Mouse (Mus musculus) activated CD4-positive, CD25-positive, alpha-beta regulatory T cell, adult 4 months (primary cell): ENCODE measurements around the gene Dmpk. TPM values are rescaled to one million over a fixed set of nuclear protein-coding genes. Genes with fewer than 3 reads are reported as not detected.
"Not testable (repeated sequence)": the region's sequence is repeated elsewhere in the genome, so short reads cannot be mapped to it uniquely, and the experiment has no call there.

Experiments
- ATAC-seq: one replicate; pipeline ENCODE4 v1.8.0; 2017
- polyA plus RNA-seq, 2 experiments: library from polyadenylated mRNA; unstranded; fragments of 100-300 nt; shearing (Covaris generic); gene quantifications; one replicate each; pipeline ENCODE4 v1.2.1; 2017

Gene Dmpk
- polyA plus RNA-seq: not detected

- ATAC-seq: no peak
Observed at GRCm38 (mm10) chr7:19083701-19084100, at the start of gene Dmpk. TSS of gene Dmpk (plus strand) at chr7:19083849.

GRCm38 (mm10) chr7:19044616-19045015, 39.0 kb upstream of the Dmpk start:
- ATAC-seq: no peak

- no peak for ATAC-seq
Observed at GRCm38 (mm10) chr7:19046286-19047069, 37.2 kb upstream of the Dmpk start.

GRCm38 (mm10) chr7:19048006-19048527, 35.6 kb upstream of the Dmpk start:
- no peak for ATAC-seq

- ATAC-seq: no peak
Observed at GRCm38 (mm10) chr7:19049252-19049651, 34.4 kb upstream of the Dmpk start.

GRCm38 (mm10) chr7:19050172-19050571, 33.5 kb upstream of the Dmpk start:
- ATAC-seq: no peak

- ATAC-seq: no peak
Observed at GRCm38 (mm10) chr7:19051161-19051560, 32.5 kb upstream of the Dmpk start.

GRCm38 (mm10) chr7:19052345-19053135, 31.1 kb upstream of the Dmpk start:
- ATAC-seq: no peak

GRCm38 (mm10) chr7:19053136-19053532, 30.5 kb upstream of the Dmpk start:
- no peak for ATAC-seq

GRCm38 (mm10) chr7:19054047-19054776, 29.4 kb upstream of the Dmpk start, which contains the start of gene Rsph6a:
TSS of gene Rsph6a (plus strand) at chr7:19054690.
- no peak for ATAC-seq

- ATAC-seq: no peak
Observed at GRCm38 (mm10) chr7:19054777-19055076, 28.9 kb upstream of the Dmpk start.

- ATAC-seq: no peak
Observed at GRCm38 (mm10) chr7:19055108-19055507, 28.5 kb upstream of the Dmpk start.

GRCm38 (mm10) chr7:19057405-19057804, 26.2 kb upstream of the Dmpk start:
- no peak for ATAC-seq

- ATAC-seq: no peak
Observed at GRCm38 (mm10) chr7:19065896-19066295, 17.8 kb upstream of the Dmpk start.

GRCm38 (mm10) chr7:19067063-19067462, 16.6 kb upstream of the Dmpk start:
- ATAC-seq: no peak

GRCm38 (mm10) chr7:19067935-19068334, 15.7 kb upstream of the Dmpk start:
- no peak for ATAC-seq

GRCm38 (mm10) chr7:19068707-19069106, 14.9 kb upstream of the Dmpk start:
- ATAC-seq: no peak

- ATAC-seq: no peak
Observed at GRCm38 (mm10) chr7:19069500-19069899, 14.1 kb upstream of the Dmpk start.

- ATAC-seq: not testable (repeated sequence)
Observed at GRCm38 (mm10) chr7:19071024-19071423, 12.6 kb upstream of the Dmpk start.

- no peak for ATAC-seq
Observed at GRCm38 (mm10) chr7:19073504-19073903, 10.1 kb upstream of the Dmpk start.

- no peak for ATAC-seq
Observed at GRCm38 (mm10) chr7:19074494-19074893, 9.2 kb upstream of the Dmpk start.

- ATAC-seq: no peak
Observed at GRCm38 (mm10) chr7:19075231-19075630, 8.4 kb upstream of the Dmpk start.
